Mouse (Mus musculus) forebrain, embryonic 12.5 days (tissue): Measurements from ENCODE around the gene Tmem56. TPM values are rescaled to one million over a fixed set of nuclear protein-coding genes. Genes with fewer than 3 reads are reported as not detected.

Experiments
- ATAC-seq: fragments of 200-750 bp; cut with Nextera tagmentation; 2 replicates; pipeline ENCODE4 v1.8.0; 2017; ENCODE audit warnings: moderate TSS enrichment; ENCODE audit not compliant: low FRiP score
- H3K27ac ChIP-seq: fragments of 300-500 bp; sonication (generic); 2 replicates; pipeline ENCODE4 v1.5.1; 2016; ENCODE audit warnings: mild to moderate bottlenecking
- H3K27me3 ChIP-seq: fragments of 300-500 bp; sonication (generic); 2 replicates; pipeline ENCODE4 v1.6.1; 2016; ENCODE audit warnings: mild to moderate bottlenecking
- H3K36me3 ChIP-seq: fragments of 300-500 bp; sonication (generic); replicated peaks from 2 replicates; pipeline ENCODE4 v1.6.1; 2016; ENCODE audit warnings: mild to moderate bottlenecking
- H3K4me1 ChIP-seq: fragments of 300-500 bp; sonication (generic); 2 replicates; pipeline ENCODE4 v1.6.1; 2016
- H3K4me2 ChIP-seq: fragments of 300-500 bp; sonication (generic); 2 replicates; pipeline ENCODE4 v1.6.1; 2016; ENCODE audit warnings: mild to moderate bottlenecking, moderate library complexity
- H3K4me3 ChIP-seq: fragments of 300-500 bp; sonication (generic); replicated peaks from 2 replicates; pipeline ENCODE4 v1.5.1; 2016; ENCODE audit warnings: mild to moderate bottlenecking
- H3K9ac ChIP-seq: fragments of 300-500 bp; sonication (generic); 2 replicates; pipeline ENCODE4 v1.6.1; 2016; ENCODE audit warnings: mild to moderate bottlenecking
- H3K9me3 ChIP-seq: fragments of 300-500 bp; sonication (generic); 2 replicates; pipeline ENCODE4 v1.6.1; 2016
- WGBS: fragments of 180-500 bp; shearing (Covaris S2); methylation state at CpG from one replicate; pipeline ENCODE4 v1.1.7; 2016; 5-methylcytosine and 5-hydroxymethylcytosine counted together
- polyA plus RNA-seq: library from polyadenylated mRNA; unstranded; fragments of >200 nt; fragmentation: Nextera tagmentation; extraction: Ambion mirVana; gene quantifications from 2 replicates; pipeline ENCODE4 v1.2.1, GENCODE M21; 2016

Gene Tmem56
- polyA plus RNA-seq, 1 experiment from 2014 or later, result 2.6 TPM

DNA sequence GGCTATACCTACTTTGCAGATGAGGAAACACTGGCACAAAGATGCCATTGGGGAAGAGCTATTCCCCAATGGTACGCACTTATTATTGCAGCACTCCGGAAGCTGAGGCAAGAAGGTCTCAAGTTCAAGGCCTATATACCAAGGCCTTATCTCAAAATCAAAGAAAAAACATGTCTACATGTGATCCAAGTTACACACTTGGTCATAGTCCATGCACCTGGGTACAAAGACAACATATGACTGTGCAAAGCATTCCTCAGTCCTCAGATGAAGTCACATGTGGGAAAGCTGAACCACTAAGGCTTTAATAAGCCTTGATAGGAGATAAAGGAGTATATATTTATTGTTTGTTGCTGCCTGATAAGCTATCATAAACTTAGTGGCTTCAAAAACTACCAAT, 8.9 kb downstream of the Tmem56 start:
- H3K36me3 ChIP-seq, result no peaks in the 10 kb centered on the region
- no peak overlapping the region for H3K4me3 ChIP-seq
- no peaks in the 10 kb centered on the region for H3K27me3 ChIP-seq
- WGBS, result 96% methylated on average over 2 of the region's 2 CpGs
- H3K4me1 ChIP-seq, result no peaks in the 10 kb centered on the region
- no peaks in the 10 kb centered on the region for H3K9me3 ChIP-seq
- no peak for ATAC-seq
- H3K9ac ChIP-seq, result no peak overlapping the region
- H3K4me2 ChIP-seq, result no peak overlapping the region
- H3K27ac ChIP-seq, result no peak overlapping the region

DNA sequence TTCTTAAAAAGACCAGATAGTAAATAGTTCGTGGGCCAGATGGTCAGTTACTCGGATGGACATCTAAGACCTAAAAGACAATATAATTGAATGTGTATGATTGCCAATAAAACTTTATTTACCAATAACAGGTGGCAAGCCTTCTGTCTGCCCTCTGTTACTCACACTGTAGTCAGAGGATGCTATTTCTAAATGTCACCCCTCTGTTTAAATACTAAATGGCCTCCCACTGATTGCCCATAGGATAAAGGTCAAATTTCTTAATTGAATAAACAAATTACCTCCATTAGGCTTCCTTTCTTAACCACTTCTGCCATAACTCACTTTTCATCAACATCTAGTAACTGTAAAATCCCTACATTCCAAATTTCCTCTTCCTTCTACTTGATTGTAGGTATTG, 10.3 kb downstream of the Tmem56 start:
- no peak overlapping the region for H3K9ac ChIP-seq
- no peaks in the 10 kb centered on the region for H3K27me3 ChIP-seq
- WGBS, result 80% methylated on average over 2 of the region's 2 CpGs
- no peak overlapping the region for H3K27ac ChIP-seq
- H3K4me2 ChIP-seq, result no peak overlapping the region
- ATAC-seq, result no peak
- H3K9me3 ChIP-seq, result no peaks in the 10 kb centered on the region
- no peaks in the 10 kb centered on the region for H3K36me3 ChIP-seq
- H3K4me1 ChIP-seq, result no peaks in the 10 kb centered on the region
- no peak overlapping the region for H3K4me3 ChIP-seq

DNA sequence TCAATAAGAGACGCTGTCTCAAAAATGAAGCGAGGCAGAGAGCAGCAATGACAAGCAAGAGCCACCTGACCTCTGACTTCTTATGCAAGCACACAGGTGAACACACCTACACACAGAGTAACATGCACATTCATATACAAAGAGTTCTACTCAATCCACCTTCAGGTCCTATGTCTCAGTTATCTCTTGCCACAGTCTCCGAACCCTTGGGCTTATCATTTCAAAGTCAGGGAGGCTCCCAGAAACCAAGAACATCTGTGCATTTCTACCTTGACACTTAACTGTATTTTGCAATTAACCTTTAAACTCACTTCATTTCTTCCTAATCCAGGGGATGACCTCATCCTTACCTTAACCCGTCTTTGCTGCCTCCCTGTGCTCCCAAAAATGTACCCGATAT, 15.6 kb downstream of the Tmem56 start:
- H3K36me3 ChIP-seq, result no peaks in the 10 kb centered on the region
- H3K9ac ChIP-seq, result no peak overlapping the region
- H3K9me3 ChIP-seq, result no peaks in the 10 kb centered on the region
- WGBS, result 89% methylated on average over 5 of the region's 5 CpGs
- H3K4me2 ChIP-seq, result no peak overlapping the region
- H3K27me3 ChIP-seq, result peaks cover 20% of the 10 kb centered on the region
- no peak for ATAC-seq
- no peak overlapping the region for H3K4me3 ChIP-seq
- peaks cover 6% of the 10 kb centered on the region; the same call in 1 of the 2 replicates for H3K4me1 ChIP-seq
- no peak overlapping the region for H3K27ac ChIP-seq

DNA sequence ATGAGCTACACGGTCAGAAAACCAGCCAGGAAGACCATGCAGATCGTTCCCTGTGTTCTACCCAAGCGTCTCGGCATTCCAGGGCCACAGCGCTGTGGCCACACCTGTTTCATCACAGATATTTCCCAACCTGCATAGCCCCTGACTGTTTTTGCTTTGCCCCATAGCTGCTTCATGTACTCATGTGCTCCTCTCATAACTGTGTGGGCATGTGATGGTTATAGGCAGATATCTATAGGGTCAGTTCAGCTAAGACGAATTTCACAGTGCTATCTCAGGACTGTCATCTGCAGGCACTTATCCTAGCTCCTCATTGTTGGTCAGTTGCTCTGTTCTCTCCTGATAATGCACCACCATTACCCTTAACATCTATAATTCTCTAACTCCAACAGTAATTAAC, 18.7 kb downstream of the Tmem56 start:
- no peak for ATAC-seq
- 66% methylated on average over 6 of the region's 6 CpGs for WGBS
- Histone ChIP-seq H3K4me3 (no peak overlapping the region), H3K9me3 (no peaks in the 10 kb centered on the region), H3K27me3 (peaks cover 40% of the 10 kb centered on the region), H3K4me1 (peaks cover 6% of the 10 kb centered on the region; the same call in 1 of the 2 replicates), H3K9ac (no peak overlapping the region), H3K36me3 (no peaks in the 10 kb centered on the region), H3K4me2 (no peak overlapping the region), H3K27ac (no peak overlapping the region)

DNA sequence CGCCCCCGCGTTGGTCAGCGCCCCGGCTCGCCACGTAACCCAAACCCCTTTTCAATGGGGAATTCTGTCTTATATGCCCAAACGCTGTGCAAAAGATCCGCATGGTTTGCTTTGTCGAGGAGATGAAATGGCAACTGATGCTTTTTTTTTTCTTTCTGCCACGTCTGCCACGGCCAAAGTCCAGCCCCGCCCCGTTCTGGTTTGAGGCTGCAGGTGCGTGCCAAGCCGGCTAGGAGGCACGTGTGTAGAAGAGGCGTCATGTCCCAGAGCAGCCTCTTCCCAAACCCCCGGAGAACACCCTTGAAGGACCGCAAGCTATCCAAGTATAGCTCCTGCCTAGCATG, 19.7 kb downstream of the Tmem56 start:
- WGBS, result 2% methylated on average over 20 of the region's 20 CpGs
- peak overlapping the region; percentile 87 for H3K9ac ChIP-seq
- ATAC-seq, result peak; percentile 36; the same call in 1 of the 2 replicates
- no peak overlapping the region for H3K27ac ChIP-seq
- no peaks in the 10 kb centered on the region for H3K9me3 ChIP-seq
- H3K4me1 ChIP-seq, result peaks cover 6% of the 10 kb centered on the region; the same call in 1 of the 2 replicates
- peaks cover 40% of the 10 kb centered on the region for H3K27me3 ChIP-seq
- H3K4me2 ChIP-seq, result peak overlapping the region; percentile 97
- H3K4me3 ChIP-seq, result peak overlapping the region; percentile 83
- no peaks in the 10 kb centered on the region for H3K36me3 ChIP-seq

DNA sequence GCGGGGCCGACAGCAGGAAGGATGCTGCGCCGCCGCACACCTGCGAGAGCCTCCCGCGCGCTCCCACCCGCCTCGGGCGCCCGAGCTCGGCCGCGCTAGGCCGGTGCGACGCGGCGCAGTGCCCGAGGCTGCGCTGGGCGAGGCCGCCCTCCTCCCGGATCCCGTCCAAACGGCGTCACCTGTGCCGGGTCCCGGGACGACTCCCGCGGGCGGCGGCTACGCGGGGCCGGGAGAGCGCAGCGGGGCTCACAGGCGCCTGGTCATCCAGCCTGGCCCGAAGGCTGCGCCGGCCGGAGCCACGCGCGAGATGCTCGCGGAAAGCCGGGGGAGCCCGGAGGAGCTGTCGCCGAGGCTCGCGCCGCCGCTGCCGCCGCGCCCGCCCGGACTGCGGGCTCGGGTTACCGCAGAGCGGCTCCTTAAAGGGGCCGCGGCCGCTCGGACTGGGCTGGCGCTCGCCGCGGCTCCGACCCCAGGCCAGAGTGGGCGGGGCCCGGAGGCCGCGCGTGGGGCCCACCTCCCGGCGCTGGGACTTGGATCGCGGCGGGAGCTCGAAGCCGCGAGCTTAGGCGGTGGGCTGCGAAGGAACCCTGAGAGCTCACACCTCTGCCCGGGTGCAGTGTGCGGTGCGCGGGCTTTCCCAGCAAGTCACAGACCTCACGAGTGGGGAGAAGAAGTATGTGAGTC, 20.2 kb downstream of the Tmem56 start:
- ATAC-seq, result peak; percentile 93
- Histone ChIP-seq H3K4me1 (peaks cover 6% of the 10 kb centered on the region; the same call in 1 of the 2 replicates), H3K36me3 (no peaks in the 10 kb centered on the region), H3K4me3 (peak overlapping the region; percentile 83), H3K4me2 (peak overlapping the region; percentile 97), H3K27ac (no peak overlapping the region), H3K9ac (peak overlapping the region; percentile 87), H3K9me3 (no peaks in the 10 kb centered on the region), H3K27me3 (peaks cover 40% of the 10 kb centered on the region)
- under 1% methylated on average over 80 of the region's 97 CpGs for WGBS

DNA sequence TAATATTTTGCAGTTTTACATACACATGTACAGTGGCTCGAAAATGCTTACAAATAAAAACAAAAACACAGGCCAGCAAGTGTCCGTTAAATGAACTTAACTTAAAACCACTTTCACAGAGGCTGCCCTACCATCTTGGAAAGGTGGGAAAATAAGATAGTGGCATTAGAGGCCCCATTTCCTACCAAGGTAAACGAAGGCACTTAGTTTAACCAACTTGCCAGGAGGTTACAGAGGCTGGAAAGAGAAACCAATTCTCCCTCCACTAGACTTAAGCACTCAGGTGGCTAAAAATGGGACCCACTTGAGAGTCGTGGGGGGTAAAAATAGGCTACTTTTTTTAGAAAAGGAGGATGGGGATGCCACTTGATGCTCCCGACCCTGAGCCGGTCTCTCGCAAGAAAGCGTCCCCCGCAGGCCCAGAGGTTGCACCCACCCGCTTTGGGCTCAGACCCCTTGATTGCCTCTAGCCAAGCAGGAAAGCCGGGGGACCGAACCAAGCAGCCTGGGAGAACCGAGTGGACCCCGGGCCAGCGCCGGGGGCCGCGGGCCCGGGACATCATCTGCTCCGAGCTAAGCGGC, 20.9 kb downstream of the Tmem56 start:
- Histone ChIP-seq H3K4me2 (peak overlapping the region; percentile 97), H3K27ac (no peak overlapping the region), H3K9me3 (no peaks in the 10 kb centered on the region), H3K27me3 (peaks cover 40% of the 10 kb centered on the region), H3K4me1 (peaks cover 6% of the 10 kb centered on the region; the same call in 1 of the 2 replicates), H3K36me3 (no peaks in the 10 kb centered on the region), H3K4me3 (peak overlapping the region; percentile 83), H3K9ac (peak overlapping the region; percentile 87)
- no peak for ATAC-seq
- WGBS, result 9% methylated on average over 21 of the region's 21 CpGs

DNA sequence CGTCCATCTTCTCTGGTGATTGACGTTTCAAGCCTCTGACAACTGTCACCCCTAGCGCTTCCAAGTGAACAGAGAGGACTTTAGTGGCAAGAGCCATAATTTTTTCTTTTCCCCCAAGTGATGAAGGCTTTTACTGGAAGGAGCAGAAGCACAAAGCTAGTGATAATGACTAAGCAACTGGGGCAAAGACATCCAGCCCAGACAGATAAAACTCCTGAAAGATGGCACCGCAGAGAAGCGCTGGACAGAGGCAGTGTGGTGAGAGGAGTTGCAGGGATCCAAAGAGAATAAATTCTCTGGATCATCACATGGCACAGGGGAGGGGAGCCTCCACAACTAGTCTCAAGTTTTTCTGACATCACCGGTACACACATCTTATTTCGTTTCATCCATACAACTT, 21.6 kb downstream of the Tmem56 start:
- H3K27ac ChIP-seq, result no peak overlapping the region
- H3K4me2 ChIP-seq, result no peak overlapping the region
- no peak for ATAC-seq
- no peak overlapping the region for H3K4me3 ChIP-seq
- no peaks in the 10 kb centered on the region for H3K36me3 ChIP-seq
- peaks cover 40% of the 10 kb centered on the region for H3K27me3 ChIP-seq
- no peak overlapping the region for H3K9ac ChIP-seq
- peaks cover 6% of the 10 kb centered on the region; the same call in 1 of the 2 replicates for H3K4me1 ChIP-seq
- 70% methylated on average over 7 of the region's 7 CpGs for WGBS
- no peaks in the 10 kb centered on the region for H3K9me3 ChIP-seq

DNA sequence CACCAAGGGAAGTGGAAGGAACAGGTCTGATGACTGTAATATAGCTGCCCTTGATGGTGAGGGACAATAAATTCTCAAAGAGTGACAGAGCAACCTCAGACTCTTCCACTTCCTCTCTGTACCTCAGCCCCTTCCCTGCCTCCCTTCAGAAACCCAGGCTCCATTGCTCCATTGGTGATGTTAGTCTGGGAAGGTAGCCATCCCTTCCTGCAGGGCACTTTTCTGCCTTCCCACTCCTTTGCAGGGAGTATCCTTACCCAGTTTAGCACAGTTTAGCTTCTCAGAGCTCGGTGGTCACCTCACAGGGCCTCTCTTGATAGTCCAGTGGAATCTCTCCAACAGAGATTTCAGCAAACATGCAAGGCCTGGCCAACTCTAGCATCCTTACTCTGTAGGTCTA, 22.1 kb downstream of the Tmem56 start:
- Histone ChIP-seq H3K27me3 (peaks cover 40% of the 10 kb centered on the region), H3K9me3 (no peaks in the 10 kb centered on the region), H3K9ac (no peak overlapping the region), H3K36me3 (no peaks in the 10 kb centered on the region), H3K4me3 (no peak overlapping the region), H3K4me2 (no peak overlapping the region), H3K27ac (no peak overlapping the region), H3K4me1 (peaks cover 6% of the 10 kb centered on the region; the same call in 1 of the 2 replicates)
- no peak for ATAC-seq
- 56% methylated on average over 1 of the region's 1 CpGs for WGBS

DNA sequence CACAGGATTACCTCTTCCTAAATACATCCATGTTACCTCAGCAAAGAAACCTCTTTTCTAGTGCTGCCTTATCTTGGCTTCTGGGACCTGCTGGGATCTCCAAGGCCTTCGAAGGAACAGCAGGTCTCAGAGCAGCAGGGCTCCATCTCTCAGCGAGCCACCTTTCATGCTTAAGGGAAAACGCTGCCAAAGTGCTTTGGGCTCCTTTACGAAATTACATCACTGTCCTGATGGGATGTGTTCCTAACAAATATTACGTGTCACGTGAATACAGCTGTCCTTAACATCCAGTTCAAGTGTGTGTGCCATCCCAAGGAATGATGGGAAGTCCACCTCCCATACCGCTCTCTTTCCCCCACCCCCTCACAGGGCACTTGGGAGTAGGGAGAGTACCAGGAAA, 22.9 kb downstream of the Tmem56 start:
- no peak for ATAC-seq
- H3K36me3 ChIP-seq, result no peaks in the 10 kb centered on the region
- H3K27ac ChIP-seq, result no peak overlapping the region
- H3K9me3 ChIP-seq, result no peaks in the 10 kb centered on the region
- WGBS, result 80% methylated on average over 7 of the region's 7 CpGs
- no peak overlapping the region for H3K9ac ChIP-seq
- peaks cover 40% of the 10 kb centered on the region for H3K27me3 ChIP-seq
- H3K4me1 ChIP-seq, result peaks cover 6% of the 10 kb centered on the region; the same call in 1 of the 2 replicates
- H3K4me3 ChIP-seq, result no peak overlapping the region
- H3K4me2 ChIP-seq, result no peak overlapping the region

DNA sequence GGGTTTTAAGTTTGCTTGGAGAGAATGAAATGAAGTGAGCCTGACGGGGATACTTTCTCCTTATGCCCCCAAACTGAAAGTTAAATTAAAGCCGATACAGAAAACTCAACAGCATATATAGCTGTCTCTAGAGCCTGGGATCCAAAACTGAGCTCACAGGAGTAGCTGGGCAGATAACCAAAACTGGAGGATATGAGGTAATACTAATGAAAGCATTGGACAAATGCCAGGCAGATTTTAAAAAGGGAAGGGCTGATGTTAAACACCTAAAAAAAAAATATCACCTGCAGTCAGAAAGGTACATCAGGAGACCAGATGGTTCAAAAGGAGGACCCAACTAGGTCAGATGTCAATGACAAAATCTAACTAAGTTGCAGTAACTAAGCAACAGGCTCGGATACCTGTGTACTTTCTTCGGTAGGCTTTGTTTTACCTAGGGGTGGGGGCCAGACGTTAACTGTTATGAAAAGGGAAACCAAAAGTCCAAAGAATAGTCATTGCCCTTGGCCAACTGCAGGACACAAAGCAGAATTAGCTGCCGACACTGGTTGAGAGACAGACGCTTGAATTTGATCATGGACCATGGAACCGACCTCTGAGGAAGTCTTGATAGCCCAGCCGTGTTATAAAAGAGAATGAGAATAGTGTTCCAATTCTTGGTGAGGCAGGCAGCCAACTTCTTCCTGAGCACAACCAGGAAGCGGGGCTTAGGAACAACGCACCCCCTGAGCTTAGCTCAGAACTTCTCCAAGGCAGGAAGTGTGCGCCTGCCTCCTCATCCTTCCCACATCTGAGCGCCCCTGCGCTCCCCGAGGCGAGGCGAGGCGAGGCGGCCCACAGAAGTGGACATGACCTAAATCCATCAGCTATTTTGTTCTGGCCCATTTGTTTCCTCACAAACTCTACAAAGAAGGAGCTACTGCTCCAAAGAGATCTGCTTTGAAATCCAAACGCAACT, 24.1 kb downstream of the Tmem56 start:
- Histone ChIP-seq H3K9me3 (no peaks in the 10 kb centered on the region), H3K36me3 (no peaks in the 10 kb centered on the region), H3K4me2 (no peak overlapping the region), H3K27ac (no peak overlapping the region), H3K4me1 (peaks cover 4% of the 10 kb centered on the region; the same call in 1 of the 2 replicates), H3K4me3 (no peak overlapping the region), H3K9ac (no peak overlapping the region), H3K27me3 (peaks cover 31% of the 10 kb centered on the region)
- 87% methylated on average over 20 of the region's 20 CpGs for WGBS
- ATAC-seq, result no peak

DNA sequence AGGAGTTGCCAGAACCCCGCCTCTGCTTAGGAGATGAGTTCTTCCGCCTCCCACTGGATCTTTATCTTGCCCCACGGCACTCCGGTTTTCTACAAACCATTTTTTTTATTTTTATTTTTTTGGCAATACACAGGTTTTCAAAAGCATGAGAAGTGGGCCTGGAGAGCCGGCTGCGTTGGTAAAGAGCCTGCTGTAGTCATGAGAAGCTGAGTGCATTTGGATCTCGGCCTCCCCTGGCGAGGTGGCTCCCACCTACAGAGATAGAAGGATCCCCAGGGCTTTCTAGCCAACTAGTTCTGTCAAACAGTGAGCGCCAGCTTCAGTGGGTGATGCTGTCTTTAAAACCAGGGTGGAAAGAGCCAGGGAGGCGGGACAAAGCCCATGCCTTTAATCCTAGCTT, 25.5 kb downstream of the Tmem56 start:
- Histone ChIP-seq H3K4me1 (no peaks in the 10 kb centered on the region; the same call in 1 of the 2 replicates), H3K36me3 (no peaks in the 10 kb centered on the region), H3K27ac (no peak overlapping the region), H3K4me3 (no peak overlapping the region), H3K9me3 (no peaks in the 10 kb centered on the region), H3K9ac (no peak overlapping the region), H3K4me2 (no peak overlapping the region), H3K27me3 (peaks cover 21% of the 10 kb centered on the region)
- ATAC-seq, result no peak
- WGBS, result 79% methylated on average over 10 of the region's 10 CpGs
